In genomic region chr14:24586133-24586908, GRCm38 (mm10) we compare ENCODE assay signal across 10 mouse cellular contexts.
DNase-seq lines count a peak whose midpoint lies in the region; ATAC-seq and TF ChIP-seq lines count a peak whose summit lies in the region.
"Had no signal": no experiment of that assay in that cellular context is flagged by ENCODE, and none has a peak within 500 bp of the region (broad histone marks: within the 10 kb centered on the region; RNA-seq: fewer than 3 reads in every experiment).

No protein-coding gene starts in this region.

- no peaks in the 10 kb centered on the region for H3K36me3 ChIP-seq in midbrain, embryonic 14.5 days (ENCODE audit: control insufficient read depth, insufficient read depth, low read length)
- H3K36me3 ChIP-seq: liver, embryonic 15.5 days had no signal

- no peak overlapping the region for H3K9ac ChIP-seq in midbrain, embryonic 14.5 days (replicated peaks; ENCODE audit: low read length)
- H3K9ac ChIP-seq: liver, embryonic 15.5 days had no signal

- DNase-seq in left cerebral cortex, adult 2 months (ENCODE audit: extremely low spot score in 1 of 2, low spot score in 2 of 2): no peak
- DNase-seq in left cerebral cortex, postnatal 14 days (ENCODE audit: low spot score in 2 of 2): no peak
- DNase-seq in MN1 (ENCODE audit: low spot score): peak; percentile 62
- no peak for DNase-seq in midbrain, embryonic 14.5 days
- DNase-seq in adrenal gland, postnatal 4 days (ENCODE audit: low spot score in 2 of 2): no peak
- no peak for DNase-seq in adrenal gland, adult 2 months
- DNase-seq: layer of hippocampus, adult 9-11 months; thymus, postnatal 36 days had no signal

- no peaks in the 10 kb centered on the region for H3K27me3 ChIP-seq in midbrain, embryonic 14.5 days (ENCODE audit: control insufficient read depth, insufficient read depth, low read length)
- H3K27me3 ChIP-seq: liver, embryonic 15.5 days had no signal

- H3K4me1 ChIP-seq in cortical plate, adult 2 months (ENCODE audit: control insufficient read depth, insufficient read depth, low read length): peaks cover 4% of the 10 kb centered on the region
- H3K4me1 ChIP-seq in midbrain, embryonic 14.5 days (ENCODE audit: control insufficient read depth, insufficient read depth, low read length): peaks cover 20% of the 10 kb centered on the region
- H3K4me1 ChIP-seq: liver, embryonic 15.5 days had no signal

- peak; percentile 42 for TF ChIP-seq CTCF in left cerebral cortex, adult 2 months (IDR thresholded peaks at IDR 0.05)
- peak; percentile 31 for TF ChIP-seq CTCF in cortical plate, adult 2 months (IDR thresholded peaks at IDR 0.05; ENCODE audit: extremely low read depth, insufficient read depth, low read length)

- H3K27ac ChIP-seq in left cerebral cortex, adult 2 months: peak overlapping the region; percentile 68
- no peak overlapping the region for H3K27ac ChIP-seq in cortical plate, adult 2 months (ENCODE audit: insufficient read depth, low read length)
- H3K27ac ChIP-seq in midbrain, embryonic 14.5 days (replicated peaks; ENCODE audit: low read depth, low read length): peak overlapping the region; percentile 92
- H3K27ac ChIP-seq: liver, embryonic 15.5 days had no signal

- intact Hi-C loops in left cerebral cortex, adult 2 months (cut with DNase I): no loop called here
- intact Hi-C loops in left cerebral cortex, postnatal 14 days (cut with DNase I): no loop called here

- 57% methylated on average over 7 of the region's 7 CpGs for WGBS in midbrain, embryonic 14.5 days

- ATAC-seq in midbrain, embryonic 14.5 days (ENCODE audit: low FRiP score, low TSS enrichment): no peak; the same call in 1 of the 2 replicates

- peaks cover 2% of the 10 kb centered on the region; the same call in 1 of the 2 replicates for H3K9me3 ChIP-seq in midbrain, embryonic 14.5 days (ENCODE audit: control insufficient read depth, low read length)
- H3K9me3 ChIP-seq: liver, embryonic 15.5 days had no signal

- H3K4me2 ChIP-seq in midbrain, embryonic 14.5 days (ENCODE audit: low read length): no peak overlapping the region
- H3K4me2 ChIP-seq: liver, embryonic 15.5 days had no signal

- no peak for TF ChIP-seq POLR2A in cortical plate, adult 2 months (IDR thresholded peaks at IDR 0.05; ENCODE audit: extremely low read depth, insufficient read depth, low read length)

- no peak overlapping the region for H3K4me3 ChIP-seq in left cerebral cortex, adult 2 months
- H3K4me3 ChIP-seq in cortical plate, adult 2 months (ENCODE audit: insufficient read depth, low read length): no peak overlapping the region
- H3K4me3 ChIP-seq in midbrain, embryonic 14.5 days (replicated peaks; ENCODE audit: low read depth, low read length): no peak overlapping the region
- H3K4me3 ChIP-seq: liver, embryonic 15.5 days had no signal
